Mouse (Mus musculus): ENCODE results near the gene Cfap73. TPM values are rescaled to one million over a fixed set of nuclear protein-coding genes. Genes with fewer than 3 reads are reported as not detected.

The Cfap73 gene
- polyA plus RNA-seq, 1 experiment = not detected

DNA sequence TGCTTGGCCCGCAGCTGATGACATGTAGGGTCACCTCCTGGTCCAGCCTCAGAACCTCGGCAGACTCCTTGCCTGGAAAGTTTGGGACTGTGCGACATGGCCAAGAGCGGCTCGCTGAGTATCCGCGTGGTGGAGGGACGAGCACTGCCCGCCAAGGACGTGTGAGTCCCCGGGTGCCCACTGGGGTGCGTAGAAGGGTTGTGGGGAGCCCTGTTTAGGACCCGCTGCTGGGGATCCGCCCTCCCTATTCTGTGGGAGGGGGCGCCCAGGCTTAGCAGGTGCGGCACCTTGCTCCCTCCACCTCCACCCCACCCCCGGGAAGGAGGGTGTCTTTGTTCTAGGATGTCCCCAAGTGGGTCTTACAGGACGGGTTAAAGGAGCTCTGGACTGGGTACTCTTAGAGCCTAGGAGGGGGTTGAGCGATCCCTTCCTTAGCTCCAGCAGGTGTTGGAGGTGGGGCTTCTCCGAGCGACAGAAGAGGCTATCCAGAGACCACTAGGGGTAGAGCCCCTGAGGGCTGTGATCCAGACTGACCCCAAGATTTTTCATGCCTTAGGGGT is 15.4 kb upstream of the Cfap73 start:
- Histone ChIP-seq H3K36me3 (ENCODE audit: control insufficient read depth) (no peaks in the 10 kb centered on the region), H3K4me3 (replicated peaks) (peak overlapping the region; percentile 36), H3K9me3 (ENCODE audit: control insufficient read depth, low read length) (no peaks in the 10 kb centered on the region), H3K27me3 (ENCODE audit: control insufficient read depth) (peaks cover 54% of the 10 kb centered on the region), H3K4me1 (ENCODE audit: control insufficient read depth) (peaks cover 20% of the 10 kb centered on the region)
- TF ChIP-seq TAL1 (IDR thresholded peaks at IDR 0.05; ENCODE audit: low read length) = no peak
- no peak for TF ChIP-seq GATA1 (IDR thresholded peaks at IDR 0.05; ENCODE audit: low read length)

DNA sequence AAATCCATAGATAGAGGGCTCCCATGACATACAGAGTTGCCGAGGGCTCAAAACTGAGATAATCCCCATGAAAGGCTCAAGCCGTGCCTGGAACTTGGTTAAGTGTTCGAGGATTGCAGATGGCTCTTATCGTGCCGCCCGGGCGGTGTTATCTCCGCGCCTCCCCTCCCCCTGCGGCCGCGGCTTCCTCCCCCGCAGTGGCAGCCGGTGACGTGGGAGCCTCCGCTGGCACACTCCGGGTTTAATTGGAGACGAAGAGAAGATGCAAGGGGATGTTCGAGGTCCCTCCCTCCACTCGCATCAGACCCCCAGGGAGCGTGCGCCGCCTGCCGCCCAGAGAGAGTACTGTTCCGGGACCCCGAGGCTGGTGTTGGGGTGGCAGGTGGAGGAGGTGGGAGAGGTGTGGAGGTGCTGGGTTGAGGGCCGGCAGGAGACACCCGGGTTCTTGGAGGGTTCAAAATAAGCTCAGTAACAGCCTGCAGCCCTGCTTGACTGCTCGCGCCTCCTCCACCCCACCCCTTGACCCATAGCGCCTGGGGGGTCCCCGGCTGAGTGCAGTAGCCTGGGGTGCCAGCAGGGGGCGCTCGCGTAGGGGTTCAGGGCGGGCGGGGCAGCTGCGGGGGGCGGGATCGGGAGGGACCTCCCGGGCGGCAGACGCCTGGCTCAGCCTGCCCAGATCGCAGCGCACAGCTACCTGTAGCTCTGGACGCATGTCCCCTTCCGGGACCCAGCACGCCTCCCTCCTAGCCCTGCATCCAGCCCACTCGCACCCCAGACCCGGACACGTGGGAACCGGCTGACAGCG is 14.7 kb upstream of the Cfap73 start, which contains the start of gene Rasal1:
Gene Rasal1, plus strand, starts transcription at position 244 of the 805 bp plus-strand sequence.
- no peak for TF ChIP-seq TAL1 (IDR thresholded peaks at IDR 0.05; ENCODE audit: low read length)
- H3K9me3 ChIP-seq (ENCODE audit: control insufficient read depth, low read length) = no peaks in the 10 kb centered on the region
- H3K36me3 ChIP-seq (ENCODE audit: control insufficient read depth) = no peaks in the 10 kb centered on the region
- peaks cover 61% of the 10 kb centered on the region for H3K27me3 ChIP-seq (ENCODE audit: control insufficient read depth)
- H3K4me1 ChIP-seq (ENCODE audit: control insufficient read depth) = peaks cover 20% of the 10 kb centered on the region
- H3K4me3 ChIP-seq (replicated peaks) = peak within 1 kb of the TSS; percentile 41

DNA sequence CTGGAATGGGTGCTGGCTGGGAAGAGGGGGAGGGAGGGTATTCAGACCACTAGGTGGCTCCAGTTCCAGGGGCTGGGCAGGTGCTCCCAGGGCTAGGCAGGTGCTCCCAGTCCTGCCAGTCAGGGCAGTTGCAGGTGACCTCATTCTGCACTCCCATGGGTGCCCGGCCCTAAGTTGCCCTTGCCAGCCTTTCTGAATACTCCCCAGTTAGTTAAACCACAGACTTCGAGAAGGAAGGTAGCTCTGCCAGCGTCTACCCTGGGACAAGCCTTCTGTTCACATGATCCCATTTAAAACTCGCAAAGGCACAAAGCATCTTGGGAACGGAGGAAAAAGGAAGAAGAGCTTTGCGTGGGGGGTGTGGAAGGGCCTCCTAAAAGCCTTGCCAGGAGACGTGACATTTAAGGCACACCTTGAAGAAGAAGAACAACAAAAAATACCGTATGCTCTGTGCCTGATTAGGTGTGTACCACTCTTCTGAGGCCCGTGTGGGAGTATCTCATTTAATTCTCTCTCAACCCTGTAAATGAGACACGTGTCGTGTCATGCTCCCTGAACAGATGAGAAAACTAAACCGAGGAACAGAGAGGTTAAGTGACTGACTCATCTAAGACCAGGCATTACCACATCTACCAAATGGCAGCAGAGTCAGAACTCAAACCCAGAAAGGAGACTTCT is 13.9 kb upstream of the Cfap73 start:
- Histone ChIP-seq H3K27me3 (ENCODE audit: control insufficient read depth) (peaks cover 69% of the 10 kb centered on the region), H3K9me3 (ENCODE audit: control insufficient read depth, low read length) (no peaks in the 10 kb centered on the region), H3K4me3 (replicated peaks) (no peak overlapping the region), H3K36me3 (ENCODE audit: control insufficient read depth) (no peaks in the 10 kb centered on the region), H3K4me1 (ENCODE audit: control insufficient read depth) (peaks cover 20% of the 10 kb centered on the region)
- TF ChIP-seq TAL1 (IDR thresholded peaks at IDR 0.05; ENCODE audit: low read length) = no peak
- TF ChIP-seq GATA1 (IDR thresholded peaks at IDR 0.05; ENCODE audit: low read length) = no peak

DNA sequence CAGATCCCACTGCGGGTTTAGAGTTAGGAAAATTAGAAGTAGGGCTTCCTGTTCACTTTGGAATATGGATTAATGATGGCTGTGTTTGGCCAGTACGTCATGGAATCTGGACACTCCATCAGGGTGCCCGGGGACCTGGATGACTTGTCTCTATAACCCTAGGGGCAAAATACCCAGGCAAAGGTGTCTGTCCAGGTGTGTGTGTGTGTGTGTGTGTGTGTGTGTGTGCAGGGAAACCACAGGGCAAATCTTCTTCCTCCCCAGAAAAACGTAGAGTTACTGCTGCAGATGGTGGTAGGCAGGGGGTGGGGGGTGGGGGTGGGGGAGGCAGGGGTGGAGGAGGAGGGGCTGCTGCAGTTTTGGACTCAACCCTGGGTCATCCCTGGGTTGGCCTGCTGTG is 13.3 kb upstream of the Cfap73 start:
- TF ChIP-seq GATA1 (IDR thresholded peaks at IDR 0.05; ENCODE audit: low read length) (no peak), TAL1 (IDR thresholded peaks at IDR 0.05; ENCODE audit: low read length) (no peak)
- H3K4me3 ChIP-seq (replicated peaks) = no peak overlapping the region
- peaks cover 20% of the 10 kb centered on the region for H3K4me1 ChIP-seq (ENCODE audit: control insufficient read depth)
- H3K27me3 ChIP-seq (ENCODE audit: control insufficient read depth) = peaks cover 71% of the 10 kb centered on the region
- H3K9me3 ChIP-seq (ENCODE audit: control insufficient read depth, low read length) = no peaks in the 10 kb centered on the region
- H3K36me3 ChIP-seq (ENCODE audit: control insufficient read depth) = no peaks in the 10 kb centered on the region

DNA sequence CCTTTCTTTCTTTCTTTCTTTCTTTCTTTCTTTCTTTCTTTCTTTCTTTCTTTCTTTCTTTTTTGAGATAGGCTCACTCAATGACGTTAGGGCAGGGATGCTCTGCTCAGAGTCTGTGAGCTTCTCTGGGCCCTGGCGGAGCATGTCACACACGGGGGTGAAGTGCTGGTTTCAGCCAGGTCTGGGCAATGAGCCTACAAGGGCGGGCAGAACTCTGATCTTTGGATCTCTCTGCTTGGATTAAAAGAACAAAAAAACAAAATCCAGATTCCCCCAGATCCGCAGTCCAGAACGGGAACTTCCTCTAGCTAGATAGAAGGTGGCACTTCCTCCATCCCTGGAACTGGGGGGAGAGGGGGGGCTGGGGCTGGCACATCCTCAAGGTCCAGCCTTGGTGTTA is 11.8 kb upstream of the Cfap73 start:
- Histone ChIP-seq H3K4me1 (ENCODE audit: control insufficient read depth) (peaks cover 13% of the 10 kb centered on the region), H3K9me3 (ENCODE audit: control insufficient read depth, low read length) (no peaks in the 10 kb centered on the region), H3K36me3 (ENCODE audit: control insufficient read depth) (no peaks in the 10 kb centered on the region), H3K4me3 (replicated peaks) (no peak overlapping the region), H3K27me3 (ENCODE audit: control insufficient read depth) (peaks cover 67% of the 10 kb centered on the region)
- TF ChIP-seq GATA1 (IDR thresholded peaks at IDR 0.05; ENCODE audit: low read length) (no peak), TAL1 (IDR thresholded peaks at IDR 0.05; ENCODE audit: low read length) (no peak)

DNA sequence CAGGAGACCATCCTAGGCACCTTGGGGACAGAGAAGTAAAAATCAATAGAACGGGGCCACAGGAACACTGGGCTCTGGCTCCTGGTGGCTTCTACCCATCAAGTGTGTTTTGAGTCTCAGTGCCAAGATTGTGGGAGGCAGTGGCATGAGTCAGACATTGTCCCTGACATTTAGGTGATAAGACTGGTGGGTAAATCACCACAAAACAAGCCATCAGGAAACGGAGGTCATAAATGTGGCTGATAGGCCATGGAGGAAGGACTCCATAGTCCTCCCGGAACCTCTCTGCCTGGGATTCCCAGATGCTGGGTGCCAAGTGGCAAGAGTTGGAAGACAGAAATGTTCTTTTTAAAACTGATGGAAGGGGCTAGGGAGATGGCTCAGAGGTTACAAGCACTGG is 10.2 kb upstream of the Cfap73 start:
- H3K4me1 ChIP-seq (ENCODE audit: control insufficient read depth) = peaks cover 10% of the 10 kb centered on the region
- no peaks in the 10 kb centered on the region for H3K36me3 ChIP-seq (ENCODE audit: control insufficient read depth)
- TF ChIP-seq GATA1 (IDR thresholded peaks at IDR 0.05; ENCODE audit: low read length) (no peak), TAL1 (IDR thresholded peaks at IDR 0.05; ENCODE audit: low read length) (no peak)
- peaks cover 54% of the 10 kb centered on the region for H3K27me3 ChIP-seq (ENCODE audit: control insufficient read depth)
- peaks cover 5% of the 10 kb centered on the region; the same call in 1 of the 2 replicates for H3K9me3 ChIP-seq (ENCODE audit: control insufficient read depth, low read length)
- H3K4me3 ChIP-seq (replicated peaks) = no peak overlapping the region

DNA sequence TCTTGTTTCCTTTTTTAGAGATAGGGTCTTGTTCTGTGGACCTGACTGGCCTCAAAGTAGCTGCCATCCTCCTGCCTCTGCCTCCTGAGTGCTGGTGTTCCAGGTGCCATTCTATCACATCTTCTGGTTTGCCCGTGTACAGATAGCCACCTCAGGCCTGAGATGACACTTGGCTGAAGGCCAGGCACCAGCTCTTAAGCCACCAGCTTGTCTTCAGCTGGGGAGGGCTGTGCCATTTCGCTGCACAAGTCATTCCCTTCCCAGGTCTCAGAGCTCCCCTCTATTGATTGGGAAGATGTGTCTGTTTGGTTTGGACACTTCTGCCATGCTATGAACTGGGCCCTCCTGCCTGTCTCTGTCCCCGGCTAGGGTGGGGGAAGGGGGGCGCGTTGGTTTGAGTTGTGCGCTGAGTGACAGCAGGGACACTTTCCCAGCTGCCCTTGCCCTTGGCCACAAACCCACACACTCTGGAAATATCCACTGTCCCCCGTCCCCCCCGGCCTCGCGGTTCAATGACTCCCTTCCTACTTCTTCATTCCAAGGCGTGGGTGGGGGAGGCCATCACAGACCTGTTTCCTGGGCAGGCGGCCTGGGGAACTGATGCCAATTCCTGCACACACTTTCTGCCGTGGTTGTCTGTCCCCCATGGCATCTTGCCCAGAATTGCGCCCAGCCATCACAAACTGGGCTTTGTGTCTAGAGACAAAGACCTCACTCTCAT is 9.5 kb upstream of the Cfap73 start:
- Histone ChIP-seq H3K4me3 (replicated peaks) (no peak overlapping the region), H3K9me3 (ENCODE audit: control insufficient read depth, low read length) (peaks cover 5% of the 10 kb centered on the region; the same call in 1 of the 2 replicates), H3K4me1 (ENCODE audit: control insufficient read depth) (peaks cover 4% of the 10 kb centered on the region), H3K36me3 (ENCODE audit: control insufficient read depth) (no peaks in the 10 kb centered on the region), H3K27me3 (ENCODE audit: control insufficient read depth) (peaks cover 48% of the 10 kb centered on the region)
- TF ChIP-seq GATA1 (IDR thresholded peaks at IDR 0.05; ENCODE audit: low read length) = no peak
- TF ChIP-seq TAL1 (IDR thresholded peaks at IDR 0.05; ENCODE audit: low read length) = no peak

DNA sequence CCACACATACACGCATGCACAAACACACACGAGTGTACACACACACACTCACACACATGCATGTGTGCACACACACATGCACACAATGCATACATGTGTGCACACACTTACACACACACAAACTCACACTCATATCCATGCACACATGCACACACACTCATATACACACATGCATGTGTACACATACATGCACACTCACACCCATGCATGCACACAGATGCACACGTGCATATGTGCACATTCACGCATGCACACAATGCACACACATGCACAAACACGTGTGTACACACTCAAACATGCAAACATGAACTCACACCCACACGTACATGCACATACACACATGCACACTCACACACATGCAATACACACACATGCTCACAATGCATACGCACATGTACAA is 6.1 kb upstream of the Cfap73 start:
- Histone ChIP-seq H3K27me3 (ENCODE audit: control insufficient read depth) (peaks cover 21% of the 10 kb centered on the region), H3K9me3 (ENCODE audit: control insufficient read depth, low read length) (peaks cover 5% of the 10 kb centered on the region; the same call in 1 of the 2 replicates), H3K36me3 (ENCODE audit: control insufficient read depth) (no peaks in the 10 kb centered on the region), H3K4me1 (ENCODE audit: control insufficient read depth) (no peaks in the 10 kb centered on the region), H3K4me3 (replicated peaks) (no peak overlapping the region)
- TF ChIP-seq TAL1 (IDR thresholded peaks at IDR 0.05; ENCODE audit: low read length) (no peak), GATA1 (IDR thresholded peaks at IDR 0.05; ENCODE audit: low read length) (no peak)
